Mouse (Mus musculus) cerebellum, postnatal 36 days (tissue): ENCODE measurements around the gene Grk5.
"Not testable (repeated sequence)": the region's sequence is repeated elsewhere in the genome, so short reads cannot be mapped to it uniquely, and the experiment has no call there.

Experiments
- DNase-seq, 2 experiments: peaks; one replicate each; pipeline ENCODE4 v3.0.0; 2021 to 2022; ENCODE audit warnings: mixed read lengths in 2 of 2

Gene Grk5

GRCm38 (mm10) chr19:60915236-60915635 is 25.7 kb downstream of the Grk5 start:
- no peak for DNase-seq

GRCm38 (mm10) chr19:60915862-60916261 is 26.3 kb downstream of the Grk5 start:
- no peak for DNase-seq

- DNase-seq: no peak
These were observed 27.5 kb downstream of the Grk5 start for GRCm38 (mm10) chr19:60916869-60917570.

GRCm38 (mm10) chr19:60924534-60924933 is 35.0 kb downstream of the Grk5 start:
- not testable (repeated sequence) for DNase-seq

- DNase-seq: no peak
These were observed 45.5 kb downstream of the Grk5 start for GRCm38 (mm10) chr19:60935001-60935400.

- no peak for DNase-seq
These were observed 50.4 kb downstream of the Grk5 start for GRCm38 (mm10) chr19:60939954-60940379.

GRCm38 (mm10) chr19:60940866-60941265 is 51.3 kb downstream of the Grk5 start:
- DNase-seq: no peak

- DNase-seq: peak; percentile 53 to 57
These were observed 56.3 kb downstream of the Grk5 start for GRCm38 (mm10) chr19:60945801-60946311.

- DNase-seq: no peak
These were observed 57.1 kb downstream of the Grk5 start for GRCm38 (mm10) chr19:60946656-60947055.

- no peak for DNase-seq
These were observed 59.4 kb downstream of the Grk5 start for GRCm38 (mm10) chr19:60948996-60949395.

GRCm38 (mm10) chr19:60950056-60950869 is 60.7 kb downstream of the Grk5 start:
- DNase-seq: no peak

GRCm38 (mm10) chr19:60955131-60955530 is 65.6 kb downstream of the Grk5 start:
- peak; percentile 50 to 55 for DNase-seq

GRCm38 (mm10) chr19:60955712-60956111 is 66.2 kb downstream of the Grk5 start:
- DNase-seq: no peak

- no peak for DNase-seq
These were observed 66.7 kb downstream of the Grk5 start for GRCm38 (mm10) chr19:60956198-60956750.

- DNase-seq: no peak
These were observed 70.2 kb downstream of the Grk5 start for GRCm38 (mm10) chr19:60959706-60960230.

GRCm38 (mm10) chr19:60962358-60963061 is 73.0 kb downstream of the Grk5 start:
- no peak for DNase-seq

GRCm38 (mm10) chr19:60967909-60968308 is 78.4 kb downstream of the Grk5 start:
- DNase-seq: no peak

GRCm38 (mm10) chr19:60970406-60970805 is 80.9 kb downstream of the Grk5 start:
- DNase-seq: no peak

- no peak for DNase-seq
These were observed 82.0 kb downstream of the Grk5 start for GRCm38 (mm10) chr19:60971598-60971997.

GRCm38 (mm10) chr19:60972281-60973015 is 82.9 kb downstream of the Grk5 start:
- DNase-seq: no peak

GRCm38 (mm10) chr19:60973508-60973907 is 84.0 kb downstream of the Grk5 start:
- no peak for DNase-seq

GRCm38 (mm10) chr19:60979581-60979980 is 90.0 kb downstream of the Grk5 start:
- no peak for DNase-seq
